Mouse (Mus musculus): ENCODE measurements around the gene Hist1h2bc. TPM values are rescaled to one million over a fixed set of nuclear protein-coding genes. Genes with fewer than 3 reads are reported as not detected.

Gene Hist1h2bc
- total and polyA plus RNA-seq, 2 experiments = 228 to 312 TPM

DNA sequence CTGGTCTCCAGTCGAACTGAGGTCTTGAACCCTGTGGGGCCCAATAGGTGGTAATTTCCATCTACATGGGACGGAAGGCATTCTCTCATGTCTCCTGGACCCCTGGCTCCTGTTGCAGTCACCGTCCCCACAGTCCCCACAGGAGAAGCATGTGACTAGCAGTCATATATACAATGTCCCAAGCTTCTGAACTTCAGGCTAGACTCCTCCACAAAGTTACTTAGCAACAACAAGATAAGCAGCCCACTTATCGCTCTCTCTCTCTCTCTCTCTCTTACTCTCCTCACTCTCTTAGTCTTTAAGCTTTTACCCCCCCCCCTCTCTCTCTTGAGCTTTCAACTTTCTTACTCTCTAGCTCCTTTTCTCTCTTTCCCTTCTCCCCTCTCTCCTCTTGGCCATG, 40.2 kb downstream of the Hist1h2bc start:
- Histone ChIP-seq H3K79me2 (ENCODE audit: control insufficient read depth, insufficient read depth, low read length) (no peaks in the 10 kb centered on the region), H3K36me3 (ENCODE audit: control insufficient read depth, insufficient read depth, low read length) (no peaks in the 10 kb centered on the region), H3K4me1 (ENCODE audit: control insufficient read depth, insufficient read depth, low read length) (peaks cover 12% of the 10 kb centered on the region), H3K4me3 (ENCODE audit: insufficient read depth, low read depth, low read length) (no peak overlapping the region), H3K27ac (replicated peaks; ENCODE audit: insufficient read depth, low read depth, low read length) (no peak overlapping the region), H3K9ac (ENCODE audit: low read depth, low read length) (no peak overlapping the region), H3K27me3 (ENCODE audit: control insufficient read depth, insufficient read depth, low read length) (no peaks in the 10 kb centered on the region)
- DNase-seq (ENCODE audit: extremely low read depth, low read depth, low spot score) = no peak
- 96% methylated on average over 4 of the region's 4 CpGs for WGBS
- TF ChIP-seq POLR2A (IDR thresholded peaks at IDR 0.05; ENCODE audit: extremely low read depth, insufficient read depth, low read length) (no peak), CTCF (IDR thresholded peaks at IDR 0.05; ENCODE audit: low read depth, low read length) (no peak)

DNA sequence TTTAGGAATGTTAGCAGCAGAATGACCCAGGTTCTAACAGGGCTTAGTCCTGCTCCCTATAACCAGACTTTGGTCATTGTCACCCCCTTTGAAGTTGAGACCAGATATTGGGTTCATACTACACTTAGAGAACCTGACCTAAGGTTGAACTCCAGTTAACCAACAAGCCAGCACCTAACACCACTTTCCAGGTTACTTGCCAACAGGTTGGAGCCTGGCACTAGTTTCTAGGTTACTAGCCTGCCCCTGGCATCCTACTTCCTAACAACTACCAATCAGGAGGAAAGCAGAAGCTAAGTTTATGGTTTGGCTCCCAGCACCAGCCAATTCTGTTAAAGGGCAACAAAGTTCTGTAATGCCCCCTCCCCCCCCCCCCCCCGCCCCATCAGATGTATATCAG, 41.2 kb downstream of the Hist1h2bc start:
- Histone ChIP-seq H3K4me3 (ENCODE audit: insufficient read depth, low read depth, low read length) (no peak overlapping the region), H3K79me2 (ENCODE audit: control insufficient read depth, insufficient read depth, low read length) (no peaks in the 10 kb centered on the region), H3K36me3 (ENCODE audit: control insufficient read depth, insufficient read depth, low read length) (no peaks in the 10 kb centered on the region), H3K4me1 (ENCODE audit: control insufficient read depth, insufficient read depth, low read length) (peaks cover 19% of the 10 kb centered on the region), H3K9ac (ENCODE audit: low read depth, low read length) (no peak overlapping the region), H3K27me3 (ENCODE audit: control insufficient read depth, insufficient read depth, low read length) (no peaks in the 10 kb centered on the region), H3K27ac (replicated peaks; ENCODE audit: insufficient read depth, low read depth, low read length) (no peak overlapping the region)
- 44% methylated on average over 1 of the region's 1 CpGs for WGBS
- peak; percentile 96 for DNase-seq (ENCODE audit: extremely low read depth, low read depth, low spot score)
- no peak for TF ChIP-seq POLR2A (IDR thresholded peaks at IDR 0.05; ENCODE audit: extremely low read depth, insufficient read depth, low read length)
- TF ChIP-seq CTCF (IDR thresholded peaks at IDR 0.05; ENCODE audit: low read depth, low read length) = no peak

DNA sequence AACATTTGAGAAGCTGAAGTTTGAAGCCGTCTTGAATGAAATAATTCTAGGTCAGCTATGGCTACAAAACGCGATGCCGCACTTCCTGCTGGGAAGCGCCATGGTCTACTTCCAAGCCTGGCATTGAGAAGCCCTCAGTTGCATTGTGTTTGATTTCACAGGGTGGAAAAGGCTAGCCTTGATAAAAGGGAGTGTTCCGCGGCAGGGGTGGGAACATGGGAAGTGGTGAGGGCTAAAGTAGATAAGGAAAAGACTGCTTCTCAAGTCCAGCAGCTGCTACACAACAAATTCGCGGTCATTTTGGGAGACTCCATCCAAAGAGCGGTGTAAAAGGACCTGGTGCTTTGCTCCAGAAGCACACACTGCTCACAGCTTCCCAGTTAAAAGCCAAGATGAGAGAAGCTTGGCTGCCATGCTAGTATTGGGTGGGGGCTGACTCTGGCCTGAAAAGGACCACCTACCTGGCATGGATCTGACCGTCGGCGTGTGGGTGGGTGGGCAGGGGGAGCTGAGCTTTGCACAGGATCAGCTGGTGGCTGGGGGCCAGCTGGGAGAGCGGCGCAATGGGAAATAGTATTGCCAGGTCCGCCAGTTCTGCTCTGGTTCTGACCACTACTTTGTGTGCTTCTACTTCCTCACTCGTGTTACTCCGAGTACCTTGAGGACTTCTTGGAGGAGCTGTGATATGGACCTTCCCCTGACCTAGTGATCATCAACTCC, 44.6 kb downstream of the Hist1h2bc start:
- no peak for DNase-seq (ENCODE audit: extremely low read depth, low read depth, low spot score)
- Histone ChIP-seq H3K36me3 (ENCODE audit: control insufficient read depth, insufficient read depth, low read length) (no peaks in the 10 kb centered on the region), H3K4me3 (ENCODE audit: insufficient read depth, low read depth, low read length) (no peak overlapping the region), H3K4me1 (ENCODE audit: control insufficient read depth, insufficient read depth, low read length) (peaks cover 25% of the 10 kb centered on the region), H3K27ac (replicated peaks; ENCODE audit: insufficient read depth, low read depth, low read length) (peak overlapping the region; percentile 90), H3K79me2 (ENCODE audit: control insufficient read depth, insufficient read depth, low read length) (no peaks in the 10 kb centered on the region), H3K27me3 (ENCODE audit: control insufficient read depth, insufficient read depth, low read length) (no peaks in the 10 kb centered on the region), H3K9ac (ENCODE audit: low read depth, low read length) (no peak overlapping the region)
- WGBS = 64% methylated on average over 18 of the region's 18 CpGs
- no peak for TF ChIP-seq POLR2A (IDR thresholded peaks at IDR 0.05; ENCODE audit: extremely low read depth, insufficient read depth, low read length)
- TF ChIP-seq CTCF (IDR thresholded peaks at IDR 0.05; ENCODE audit: low read depth, low read length) = no peak

DNA sequence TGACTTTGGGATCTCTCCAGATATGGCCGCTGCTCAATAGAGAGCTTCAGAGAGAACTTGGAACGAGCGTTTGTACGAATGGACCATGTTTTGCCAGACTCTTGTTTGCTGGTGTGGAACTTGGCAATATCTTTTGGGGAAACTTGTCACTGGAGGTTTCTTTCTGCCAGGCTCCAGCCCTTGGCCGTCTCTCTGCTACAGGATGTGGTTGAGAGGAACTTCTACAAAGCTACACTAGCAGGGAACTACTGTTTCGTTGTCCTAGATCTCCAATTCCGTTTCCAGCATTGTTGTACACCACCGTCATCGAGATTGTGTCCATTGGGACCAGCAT, 45.2 kb downstream of the Hist1h2bc start:
- H3K4me3 ChIP-seq (ENCODE audit: insufficient read depth, low read depth, low read length) = no peak overlapping the region
- peak overlapping the region; percentile 90 for H3K27ac ChIP-seq (replicated peaks; ENCODE audit: insufficient read depth, low read depth, low read length)
- no peaks in the 10 kb centered on the region for H3K36me3 ChIP-seq (ENCODE audit: control insufficient read depth, insufficient read depth, low read length)
- peak; percentile 97 for DNase-seq (ENCODE audit: extremely low read depth, low read depth, low spot score)
- H3K27me3 ChIP-seq (ENCODE audit: control insufficient read depth, insufficient read depth, low read length) = no peaks in the 10 kb centered on the region
- peaks cover 25% of the 10 kb centered on the region for H3K4me1 ChIP-seq (ENCODE audit: control insufficient read depth, insufficient read depth, low read length)
- no peak overlapping the region for H3K9ac ChIP-seq (ENCODE audit: low read depth, low read length)
- WGBS = 23% methylated on average over 9 of the region's 9 CpGs
- TF ChIP-seq CTCF (IDR thresholded peaks at IDR 0.05; ENCODE audit: low read depth, low read length) = no peak
- no peak for TF ChIP-seq POLR2A (IDR thresholded peaks at IDR 0.05; ENCODE audit: extremely low read depth, insufficient read depth, low read length)
- H3K79me2 ChIP-seq (ENCODE audit: control insufficient read depth, insufficient read depth, low read length) = no peaks in the 10 kb centered on the region

DNA sequence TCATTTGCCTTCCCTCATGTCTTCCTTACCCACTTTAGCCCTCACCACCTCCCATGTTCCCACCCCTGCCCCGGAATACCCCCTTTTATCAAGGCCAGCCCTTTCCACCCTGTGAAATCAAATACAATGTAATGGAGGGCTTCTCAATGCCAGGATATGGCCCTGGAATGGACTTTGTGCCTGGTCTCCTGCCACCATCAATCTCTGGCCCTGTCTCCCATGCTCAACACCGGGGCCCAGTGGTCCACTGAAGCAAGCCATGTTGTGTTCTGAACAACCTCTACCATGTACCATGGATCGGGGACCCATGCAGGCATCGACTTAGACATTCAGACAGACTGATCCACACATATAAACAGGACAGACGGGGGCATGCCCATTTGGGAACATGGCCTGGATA, 45.7 kb downstream of the Hist1h2bc start:
- H3K27me3 ChIP-seq (ENCODE audit: control insufficient read depth, insufficient read depth, low read length) = no peaks in the 10 kb centered on the region
- H3K4me3 ChIP-seq (ENCODE audit: insufficient read depth, low read depth, low read length) = no peak overlapping the region
- WGBS = 53% methylated on average over 5 of the region's 5 CpGs
- H3K4me1 ChIP-seq (ENCODE audit: control insufficient read depth, insufficient read depth, low read length) = peaks cover 23% of the 10 kb centered on the region
- H3K9ac ChIP-seq (ENCODE audit: low read depth, low read length) = no peak overlapping the region
- H3K27ac ChIP-seq (replicated peaks; ENCODE audit: insufficient read depth, low read depth, low read length) = peak overlapping the region; percentile 90
- no peaks in the 10 kb centered on the region for H3K36me3 ChIP-seq (ENCODE audit: control insufficient read depth, insufficient read depth, low read length)
- TF ChIP-seq CTCF (IDR thresholded peaks at IDR 0.05; ENCODE audit: low read depth, low read length) (no peak), POLR2A (IDR thresholded peaks at IDR 0.05; ENCODE audit: extremely low read depth, insufficient read depth, low read length) (no peak)
- DNase-seq (ENCODE audit: extremely low read depth, low read depth, low spot score) = peak; percentile 76
- H3K79me2 ChIP-seq (ENCODE audit: control insufficient read depth, insufficient read depth, low read length) = no peaks in the 10 kb centered on the region

DNA sequence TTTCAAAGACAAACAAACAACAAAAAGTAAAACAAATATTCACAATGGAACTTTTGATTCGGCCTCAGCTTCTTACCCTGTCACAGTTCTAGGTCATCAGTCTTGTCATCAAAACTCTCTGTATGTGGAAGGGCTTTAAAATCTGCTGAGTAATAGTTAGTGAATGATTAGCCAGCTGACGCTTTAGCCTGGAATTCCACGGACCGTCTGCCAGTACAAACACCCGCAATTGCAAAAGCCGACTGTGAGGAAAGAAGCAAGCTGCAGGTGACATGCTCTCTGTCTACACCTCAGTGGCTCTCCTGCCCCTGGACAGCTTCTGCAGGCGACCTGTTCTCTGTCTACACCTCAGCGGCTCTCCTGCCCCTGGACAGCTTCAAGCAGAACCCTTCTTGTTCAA, 46.5 kb downstream of the Hist1h2bc start:
- DNase-seq (ENCODE audit: extremely low read depth, low read depth, low spot score) = peak; percentile 100
- TF ChIP-seq CTCF (IDR thresholded peaks at IDR 0.05; ENCODE audit: low read depth, low read length) = no peak
- peak; percentile 69 for TF ChIP-seq POLR2A (IDR thresholded peaks at IDR 0.05; ENCODE audit: extremely low read depth, insufficient read depth, low read length)
- peak overlapping the region; percentile 55 for H3K27ac ChIP-seq (replicated peaks; ENCODE audit: insufficient read depth, low read depth, low read length)
- H3K79me2 ChIP-seq (ENCODE audit: control insufficient read depth, insufficient read depth, low read length) = no peaks in the 10 kb centered on the region
- 11% methylated on average over 8 of the region's 8 CpGs for WGBS
- H3K9ac ChIP-seq (ENCODE audit: low read depth, low read length) = peak overlapping the region; percentile 17; the same call in 1 of the 2 replicates
- H3K4me1 ChIP-seq (ENCODE audit: control insufficient read depth, insufficient read depth, low read length) = peaks cover 20% of the 10 kb centered on the region
- no peaks in the 10 kb centered on the region for H3K27me3 ChIP-seq (ENCODE audit: control insufficient read depth, insufficient read depth, low read length)
- no peaks in the 10 kb centered on the region for H3K36me3 ChIP-seq (ENCODE audit: control insufficient read depth, insufficient read depth, low read length)
- peak overlapping the region; percentile 42 for H3K4me3 ChIP-seq (ENCODE audit: insufficient read depth, low read depth, low read length)
